Mouse (Mus musculus) CH12.LX (cell line): ENCODE results near the gene Uqcr10. TPM values are rescaled to one million over a fixed set of nuclear protein-coding genes. Genes with fewer than 3 reads are reported as not detected.

Experiments used
- DNase-seq: peaks from one replicate; pipeline ENCODE4 v3.0.0-alpha.2; 2013; ENCODE audit errors: extremely low read depth
- H3K27ac ChIP-seq: 2 replicates; pipeline ENCODE4 v1.5.1; 2012; ENCODE audit warnings: low read depth, mild to moderate bottlenecking, control low read depth, moderate library complexity; ENCODE audit not compliant: insufficient read depth
- H3K27me3 ChIP-seq: replicated peaks from 2 replicates; pipeline ENCODE3; 2012; ENCODE audit warnings: inconsistent platforms
- H3K36me3 ChIP-seq, 2 experiments: replicated peaks in 1 of 2; 2 replicates each; pipeline versions ENCODE3 to v1.6.1; 2012; ENCODE audit warnings: inconsistent platforms in 1 of 2, low read length in 1 of 2, mild to moderate bottlenecking in 1 of 2, mixed read lengths in 1 of 2, moderate library complexity in 1 of 2; ENCODE audit not compliant: control insufficient read depth in 1 of 2, insufficient read depth in 1 of 2
- H3K4me1 ChIP-seq, 2 experiments: 2 replicates each; pipeline ENCODE4 v1.6.1; 2012; ENCODE audit warnings: inconsistent platforms in 1 of 2, moderate library complexity in 1 of 2; ENCODE audit not compliant: insufficient read depth in 2 of 2, control insufficient read depth in 1 of 2
- H3K4me2 ChIP-seq: 2 replicates; pipeline ENCODE4 v1.6.1; 2012; ENCODE audit warnings: low read depth, mild to moderate bottlenecking, control low read depth; ENCODE audit not compliant: poor library complexity, insufficient read depth, severe bottlenecking
- H3K4me3 ChIP-seq, 3 experiments: fragments of 150-350 bp in 1 of 3; sonication (generic) in 1 of 3; replicated peaks in 1 of 3; 2 replicates each; pipeline versions ENCODE3 to v1.5.1; 2011 to 2012; ENCODE audit warnings: low read depth in 2 of 3, low read length in 2 of 3, mild to moderate bottlenecking in 2 of 3, moderate library complexity in 2 of 3, control low read depth in 1 of 3, improper control_type of control experiment in 1 of 3, inconsistent platforms in 1 of 3, mixed read lengths in 1 of 3; ENCODE audit not compliant: poor library complexity in 1 of 3
- H3K79me2 ChIP-seq: replicated peaks from 2 replicates; pipeline ENCODE4 v1.6.1; 2012; ENCODE audit warnings: mild to moderate bottlenecking, moderate library complexity; ENCODE audit not compliant: control insufficient read depth, poor library complexity, insufficient read depth, severe bottlenecking; ENCODE audit errors: extremely low read depth
- H3K9ac ChIP-seq: 2 replicates; pipeline ENCODE4 v1.6.1; 2012; ENCODE audit warnings: low read depth, mild to moderate bottlenecking, control low read depth, moderate library complexity; ENCODE audit not compliant: insufficient read depth
- H3K9me3 ChIP-seq: replicated peaks from 2 replicates; pipeline ENCODE3; 2012; ENCODE audit warnings: low read length, inconsistent platforms, mixed read lengths
- CHD1 ChIP-seq: IDR thresholded peaks from 2 replicates; pipeline ENCODE4 v1.6.1; 2012; ENCODE audit warnings: low read depth, low read length, improper control_type of control experiment, inconsistent platforms
- E2F4 ChIP-seq: IDR thresholded peaks from 2 replicates; pipeline ENCODE4 v1.6.1; 2011; ENCODE audit warnings: low read depth, low read length, improper control_type of control experiment; ENCODE audit not compliant: insufficient replicate concordance
- EP300 ChIP-seq: IDR thresholded peaks from 2 replicates; pipeline ENCODE4 v1.6.1; 2011; ENCODE audit warnings: low read length, improper control_type of control experiment
- ETS1 ChIP-seq: conservative IDR thresholded peaks from 2 replicates; pipeline ENCODE4 v1.6.1; 2012; ENCODE audit warnings: low read depth, mild to moderate bottlenecking, inconsistent platforms, low read length, improper control_type of control experiment, moderate library complexity
- HCFC1 ChIP-seq: IDR thresholded peaks from 2 replicates; pipeline ENCODE4 v1.6.1; 2012; ENCODE audit warnings: low read depth, mild to moderate bottlenecking, inconsistent platforms, low read length, improper control_type of control experiment
- IRF4 ChIP-seq: IDR thresholded peaks from 2 replicates; pipeline ENCODE4 v1.6.1; 2014; ENCODE audit warnings: low read depth, mild to moderate bottlenecking, inconsistent platforms, low read length, improper control_type of control experiment
- JUN ChIP-seq: IDR thresholded peaks from 2 replicates; pipeline ENCODE4 v1.6.1; 2011; ENCODE audit warnings: low read depth, mild to moderate bottlenecking, low read length, improper control_type of control experiment, moderate library complexity; ENCODE audit not compliant: insufficient read depth
- MAFK ChIP-seq: IDR thresholded peaks from 2 replicates; pipeline ENCODE4 v1.6.1; 2011; ENCODE audit warnings: low read length, improper control_type of control experiment; ENCODE audit not compliant: insufficient replicate concordance
- MAX ChIP-seq: IDR thresholded peaks from 2 replicates; pipeline ENCODE4 v1.6.1; 2011; ENCODE audit warnings: low read length, improper control_type of control experiment
- MAZ ChIP-seq: IDR thresholded peaks from 2 replicates; pipeline ENCODE4 v1.6.1; 2012; ENCODE audit warnings: low read depth, mild to moderate bottlenecking, inconsistent platforms, low read length, improper control_type of control experiment, moderate library complexity
- MEF2A ChIP-seq: IDR thresholded peaks from 2 replicates; pipeline ENCODE4 v1.6.1; 2014; ENCODE audit warnings: low read depth, mild to moderate bottlenecking, inconsistent platforms, low read length, improper control_type of control experiment, borderline replicate concordance
- MXI1 ChIP-seq: IDR thresholded peaks from 2 replicates; pipeline ENCODE4 v1.6.1; 2011; ENCODE audit warnings: mild to moderate bottlenecking, low read depth, low read length, improper control_type of control experiment
- MYC ChIP-seq: IDR thresholded peaks from 2 replicates; pipeline ENCODE4 v1.6.1; 2011; ENCODE audit warnings: low read depth, mild to moderate bottlenecking, improper control_type of control experiment, low read length
- PAX5 ChIP-seq: IDR thresholded peaks from 2 replicates; pipeline ENCODE4 v1.6.1; 2012; ENCODE audit warnings: low read length, inconsistent platforms, mixed read lengths
- POLR2A ChIP-seq: IDR thresholded peaks from 2 replicates; pipeline ENCODE4 v1.6.1; 2011; ENCODE audit warnings: low read depth, mild to moderate bottlenecking, improper control_type of control experiment, low read length
- RCOR1 ChIP-seq: conservative IDR thresholded peaks from 2 replicates; pipeline ENCODE4 v1.6.1; 2012; ENCODE audit warnings: low read depth, mild to moderate bottlenecking, inconsistent platforms, low read length, improper control_type of control experiment
- TCF12 ChIP-seq: IDR thresholded peaks from 2 replicates; pipeline ENCODE4 v1.6.1; 2014; ENCODE audit warnings: low read depth, mild to moderate bottlenecking, inconsistent platforms, low read length, improper control_type of control experiment
- USF1 ChIP-seq: IDR thresholded peaks from 2 replicates; pipeline ENCODE4 v1.6.1; 2014; ENCODE audit warnings: low read depth, mild to moderate bottlenecking, inconsistent platforms, low read length, improper control_type of control experiment
- ZC3H11A ChIP-seq: IDR thresholded peaks from 2 replicates; pipeline ENCODE4 v1.6.1; 2012; ENCODE audit warnings: low read depth, mild to moderate bottlenecking, inconsistent platforms, low read length, improper control_type of control experiment
- dilution Hi-C: fragments of 300-500 bp; cut with MboI; formaldehyde crosslinking; loops from 2 replicates; pipeline ENCODE4 v1.14.3; 2020; ENCODE audit warnings: low sequenced_read_pairs; ENCODE audit not compliant: extremely low pct_unique_long_range_greater_than_20kb, extremely low pct_ligation_motif_present
- in situ Hi-C: fragments of 300-500 bp; cut with MboI; formaldehyde crosslinking; loops from 3 replicates; pipeline ENCODE4 v1.14.3; 2019; ENCODE audit warnings: low sequenced_read_pairs, low pct_ligation_motif_present, low pct_unique_long_range_greater_than_20kb, mixed read lengths
- polyA plus RNA-seq: library from polyadenylated mRNA; unstranded; fragments of >175 nt; gene quantifications from 2 replicates; pipeline ENCODE4 v1.2.1, GENCODE M21; 2012; ENCODE audit warnings: low read depth; ENCODE audit not compliant: insufficient read length
- total RNA-seq, 2 experiments: library from RNA; depleted of rRNA; stranded (reverse); fragments of 300-350 nt in 1 of 2; fragments of >200 nt in 1 of 2; gene quantifications; 2 replicates each; pipeline ENCODE4 v1.2.3; 2012 to 2014

Gene Uqcr10
- total and polyA plus RNA-seq, 3 experiments = 740 to 1,522 (median 1,007) TPM

DNA sequence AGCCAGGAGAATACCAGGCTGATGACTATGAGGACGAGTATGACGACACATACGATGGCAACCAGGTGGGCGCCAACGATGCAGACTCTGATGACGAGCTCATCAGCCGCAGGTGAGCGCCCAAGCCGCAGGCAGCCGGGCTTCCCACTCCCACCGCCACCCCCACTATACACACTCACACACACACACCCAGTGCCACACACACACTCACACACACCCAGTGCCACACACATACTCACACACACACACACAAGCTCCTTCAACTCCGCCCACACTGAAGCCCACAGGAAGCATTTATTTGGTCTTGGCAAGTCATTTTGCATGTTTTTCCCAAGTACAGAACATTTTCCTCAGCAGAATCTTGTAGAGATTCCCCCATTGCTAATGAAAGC lies 24.7 kb downstream of the Uqcr10 start:
- in situ Hi-C loops (no loop called here), dilution Hi-C loops (no loop called here)
- DNase-seq = no peak
- Histone ChIP-seq H3K9me3 (no peaks in the 10 kb centered on the region), H3K4me1 (peaks cover 0 to 4% of the 10 kb centered on the region in 2 experiments; a peak in 1 of 4 replicates), H3K9ac (no peak overlapping the region), H3K36me3 (peaks cover 65 to 97% of the 10 kb centered on the region in 2 experiments), H3K4me3 (no peak overlapping the region), H3K27ac (no peak overlapping the region), H3K27me3 (no peaks in the 10 kb centered on the region), H3K4me2 (no peak overlapping the region), H3K79me2 (no peaks in the 10 kb centered on the region)
- TF ChIP-seq MAZ (no peak), IRF4 (no peak), HCFC1 (no peak), POLR2A (no peak), ZC3H11A (no peak)

DNA sequence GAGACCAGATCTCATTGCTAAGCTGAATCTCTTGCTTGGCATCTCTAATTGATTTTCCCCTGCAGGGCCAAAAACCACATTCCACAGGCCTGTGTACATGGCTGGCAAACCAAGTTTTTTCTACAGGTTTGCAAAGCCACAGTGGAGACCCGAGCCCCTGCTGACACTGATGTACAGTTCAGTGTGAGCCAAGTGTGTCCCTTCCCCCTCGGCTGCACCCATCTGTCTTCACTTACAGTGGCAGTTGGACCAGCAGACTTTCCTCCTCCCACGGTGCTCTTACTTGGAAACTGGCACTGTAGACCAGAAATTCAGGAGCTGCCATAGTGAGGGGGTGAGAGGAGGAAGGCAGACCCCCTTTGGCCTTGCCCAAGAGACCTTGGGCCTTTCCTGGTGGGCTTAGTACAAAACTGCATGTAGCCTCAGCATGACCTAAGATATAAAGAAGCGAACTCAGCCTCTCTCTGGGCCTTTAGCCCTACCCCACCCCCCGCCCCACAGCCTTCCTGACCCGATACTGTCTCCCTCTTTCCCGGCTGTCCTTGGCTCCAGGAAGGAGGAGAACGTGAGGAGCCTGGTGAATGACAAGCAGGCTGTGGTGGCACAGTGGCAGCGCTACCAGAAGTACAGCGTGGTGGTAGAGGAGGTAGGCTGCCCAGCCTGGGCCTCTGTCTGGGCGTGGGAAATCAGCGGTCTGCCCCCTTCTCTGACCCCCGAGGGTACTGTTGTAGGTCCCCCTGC lies 25.3 kb downstream of the Uqcr10 start:
- no peaks in the 10 kb centered on the region for H3K9me3 ChIP-seq
- DNase-seq = no peak
- H3K9ac ChIP-seq = no peak overlapping the region
- peaks cover 71 to 97% of the 10 kb centered on the region in 2 experiments for H3K36me3 ChIP-seq
- no peaks in the 10 kb centered on the region for H3K79me2 ChIP-seq
- dilution Hi-C loops = no loop called here
- in situ Hi-C loops = no loop called here
- H3K27me3 ChIP-seq = no peaks in the 10 kb centered on the region
- no peak overlapping the region for H3K27ac ChIP-seq
- H3K4me1 ChIP-seq = peaks cover 0 to 2% of the 10 kb centered on the region in 2 experiments; a peak in 1 of 4 replicates
- H3K4me3 ChIP-seq = no peak overlapping the region
- H3K4me2 ChIP-seq = no peak overlapping the region
- TF ChIP-seq RCOR1 = no peak
- no peak for TF ChIP-seq MYC
- no peak for TF ChIP-seq JUN
- TF ChIP-seq CHD1 = no peak

DNA sequence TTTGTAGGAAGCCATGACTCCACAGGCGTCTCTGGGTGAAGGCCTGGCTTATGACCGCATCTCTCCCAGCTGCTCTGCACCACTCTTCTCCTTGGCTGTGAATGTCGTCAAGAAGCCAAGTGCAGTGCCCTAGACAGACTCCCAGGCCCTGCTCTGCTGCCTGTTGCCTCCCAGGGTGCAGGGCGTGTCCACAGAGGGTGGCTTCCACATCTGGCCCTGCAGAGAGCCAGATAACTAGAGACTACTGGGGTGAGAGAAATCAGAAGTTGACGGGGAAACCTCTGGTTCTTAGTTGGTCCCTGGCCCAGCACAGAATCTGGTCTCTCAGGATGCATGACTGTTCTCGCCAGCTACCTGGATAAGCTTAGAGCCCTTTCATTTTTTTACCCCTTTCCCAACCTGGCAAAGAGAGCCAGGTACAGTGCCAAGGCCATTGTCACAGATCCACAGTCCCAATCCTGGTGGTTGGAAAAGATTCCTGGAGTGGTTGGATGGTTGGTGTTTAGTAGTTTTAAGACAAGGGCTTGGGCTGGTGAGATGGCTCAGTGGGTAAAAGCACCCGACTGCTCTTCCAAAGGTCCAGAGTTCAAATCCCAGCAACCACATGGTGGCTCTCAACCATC lies 26.8 kb downstream of the Uqcr10 start:
- peaks cover 73 to 97% of the 10 kb centered on the region in 2 experiments for H3K36me3 ChIP-seq
- no peaks in the 10 kb centered on the region for H3K4me1 ChIP-seq
- H3K27ac ChIP-seq = no peak overlapping the region
- H3K9me3 ChIP-seq = no peaks in the 10 kb centered on the region
- H3K79me2 ChIP-seq = no peaks in the 10 kb centered on the region
- H3K4me2 ChIP-seq = no peak overlapping the region
- in situ Hi-C loops (no loop called here), dilution Hi-C loops (no loop called here)
- TF ChIP-seq ETS1 (no peak), HCFC1 (no peak), MAFK (no peak), MXI1 (no peak), JUN (no peak), USF1 (no peak), TCF12 (no peak), E2F4 (no peak), ZC3H11A (no peak), MAX (no peak), MEF2A (no peak), PAX5 (no peak), EP300 (no peak)
- no peaks in the 10 kb centered on the region for H3K27me3 ChIP-seq
- H3K9ac ChIP-seq = no peak overlapping the region
- DNase-seq = no peak
- H3K4me3 ChIP-seq = no peak overlapping the region
